Mouse (Mus musculus) lung, embryonic 15.5 days (tissue): ENCODE data around the gene Rnase2b. TPM values are rescaled to one million over a fixed set of nuclear protein-coding genes. Genes with fewer than 3 reads are reported as not detected.

Source experiments
- ATAC-seq: fragments of 200-750 bp; cut with Nextera tagmentation; 2 replicates; pipeline ENCODE4 v1.8.0; 2017; ENCODE audit warnings: moderate number of reproducible peaks, borderline replicate concordance; ENCODE audit not compliant: low FRiP score, low TSS enrichment; ENCODE audit errors: extremely low read depth
- H3K27ac ChIP-seq: fragments of 300-500 bp; sonication (generic); 2 replicates; pipeline ENCODE4 v1.5.1; 2015; ENCODE audit warnings: moderate library complexity, mild to moderate bottlenecking, inconsistent platforms
- H3K27me3 ChIP-seq: fragments of 300-500 bp; sonication (generic); 2 replicates; pipeline ENCODE4 v1.6.1; 2015; ENCODE audit warnings: inconsistent platforms
- H3K36me3 ChIP-seq: fragments of 300-500 bp; sonication (generic); 2 replicates; pipeline ENCODE4 v1.6.1; 2015; ENCODE audit warnings: inconsistent platforms
- H3K4me1 ChIP-seq: fragments of 300-500 bp; sonication (generic); 2 replicates; pipeline ENCODE4 v1.6.1; 2015; ENCODE audit warnings: inconsistent platforms
- H3K4me2 ChIP-seq: fragments of 300-500 bp; sonication (generic); 2 replicates; pipeline ENCODE4 v1.6.1; 2015; ENCODE audit warnings: inconsistent platforms, mild to moderate bottlenecking, moderate library complexity
- H3K4me3 ChIP-seq: fragments of 300-500 bp; sonication (generic); 2 replicates; pipeline ENCODE4 v1.5.1; 2015; ENCODE audit warnings: mild to moderate bottlenecking, inconsistent platforms
- H3K9ac ChIP-seq: fragments of 300-500 bp; sonication (generic); 2 replicates; pipeline ENCODE4 v1.6.1; 2015; ENCODE audit warnings: inconsistent platforms
- H3K9me3 ChIP-seq: fragments of 300-500 bp; sonication (generic); 2 replicates; pipeline ENCODE4 v1.6.1; 2016; ENCODE audit warnings: inconsistent platforms
- WGBS: fragments of 180-500 bp; shearing (Covaris S2); methylation state at CpG from one replicate; pipeline ENCODE4 v1.1.7; 2015; 5-methylcytosine and 5-hydroxymethylcytosine counted together
- polyA plus RNA-seq: library from polyadenylated mRNA; unstranded; fragments of >200 nt; fragmentation: Nextera tagmentation; extraction: Ambion mirVana; gene quantifications from 2 replicates; pipeline ENCODE4 v1.2.1, GENCODE M21; 2015

Rnase2b gene
- polyA plus RNA-seq, 1 experiment from 2014 or later: not detected

DNA sequence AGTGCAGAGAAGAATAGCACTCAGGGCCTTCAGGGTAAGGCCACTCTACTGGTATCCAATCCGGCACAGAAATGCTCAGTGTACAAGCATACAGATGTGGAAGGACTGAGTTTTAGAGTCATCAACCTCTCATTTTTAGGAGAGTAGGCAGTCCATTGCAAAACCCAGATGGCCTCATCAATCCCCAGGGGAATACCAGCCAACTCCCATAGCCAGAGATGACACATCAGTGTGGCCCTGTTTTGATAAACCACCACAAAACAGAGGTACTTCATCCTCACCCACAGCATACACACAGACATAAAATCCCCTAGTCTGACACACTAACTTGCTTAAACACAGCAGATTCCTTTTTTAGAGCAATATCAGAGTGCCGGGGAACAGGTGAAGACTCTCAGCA lies 38.4 kb downstream of the Rnase2b start:
- H3K27ac ChIP-seq: no peak overlapping the region
- H3K9ac ChIP-seq: no peak overlapping the region
- ATAC-seq: no peak
- no peaks in the 10 kb centered on the region for H3K36me3 ChIP-seq
- 85% methylated on average over 2 of the region's 2 CpGs for WGBS
- H3K4me1 ChIP-seq: no peaks in the 10 kb centered on the region
- H3K4me3 ChIP-seq: no peak overlapping the region
- no peak overlapping the region for H3K4me2 ChIP-seq
- H3K9me3 ChIP-seq: no peaks in the 10 kb centered on the region
- H3K27me3 ChIP-seq: no peaks in the 10 kb centered on the region

DNA sequence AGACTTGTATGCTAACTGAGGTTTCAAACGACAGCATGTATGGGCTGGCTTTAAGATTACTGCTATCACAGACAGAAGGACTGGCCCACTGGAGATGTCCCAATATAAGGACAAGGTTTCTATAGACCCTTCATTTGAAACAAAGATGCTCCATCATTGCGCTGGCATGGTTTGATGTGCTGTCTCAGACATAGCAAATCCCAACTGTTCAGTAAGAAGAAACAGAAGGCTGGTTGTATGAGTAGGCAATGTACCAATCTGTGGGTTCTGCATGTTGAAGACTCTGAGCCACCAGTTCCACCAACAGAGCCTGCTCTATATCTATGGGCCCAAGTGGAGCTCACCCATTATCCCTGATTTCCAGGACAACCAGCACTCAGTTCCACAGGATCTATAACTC lies 41.1 kb downstream of the Rnase2b start, which contains the start of gene Ear14:
Gene Ear14 (plus strand): TSS at position 277 of the 400 bp plus-strand sequence.
- ATAC-seq: no peak
- Histone ChIP-seq H3K4me2 (no peak within 1 kb of the TSS), H3K27me3 (no peaks in the 10 kb centered on the region), H3K4me3 (no peak within 1 kb of the TSS), H3K36me3 (no peaks in the 10 kb centered on the region), H3K4me1 (no peaks in the 10 kb centered on the region), H3K9ac (no peak within 1 kb of the TSS), H3K9me3 (no peaks in the 10 kb centered on the region), H3K27ac (no peak within 1 kb of the TSS)
- WGBS: 73% methylated on average over 2 of the region's 2 CpGs

Other genes with a start within 250 kb of the Rnase2b start
- gene Osgep, start 237.4 kb upstream of the Rnase2b start, polyA plus RNA-seq: 174 and 176 TPM in 2 replicates
- 222 and 228 TPM in 2 replicates for gene Apex1, start 237.3 kb upstream of the Rnase2b start, polyA plus RNA-seq
- gene Pip4p1, start 231.4 kb upstream of the Rnase2b start, polyA plus RNA-seq: 46.7 and 53.4 TPM in 2 replicates
- gene Pnp, start 231.2 kb upstream of the Rnase2b start, polyA plus RNA-seq: 68.1 and 69.5 TPM in 2 replicates
- not detected in 2 replicates for gene Gm49342, start 217.7 kb upstream of the Rnase2b start, polyA plus RNA-seq
- gene Pnp2, start 206.3 kb upstream of the Rnase2b start, polyA plus RNA-seq: 0.38 and 0.76 TPM in 2 replicates
- gene Rnase10, start 154.5 kb upstream of the Rnase2b start, polyA plus RNA-seq: 0.25 and 0.28 TPM in 2 replicates
- gene Rnase9, start 120.4 kb upstream of the Rnase2b start, polyA plus RNA-seq: not detected in 2 replicates
- not detected in 2 replicates for gene Rnase11, start 112.1 kb upstream of the Rnase2b start, polyA plus RNA-seq
- not detected in 2 replicates for gene Rnase12, start 104.6 kb upstream of the Rnase2b start, polyA plus RNA-seq
- gene Olfr750, start 87.8 kb upstream of the Rnase2b start, polyA plus RNA-seq: not detected in 2 replicates
- gene Rnase4, start 71.2 kb upstream of the Rnase2b start, polyA plus RNA-seq: 33.9 and 38.7 TPM in 2 replicates
- gene Ang, start 71.1 kb upstream of the Rnase2b start, polyA plus RNA-seq: 7.6 and 7.7 TPM in 2 replicates
- gene Eddm3b, start 47.8 kb upstream of the Rnase2b start, polyA plus RNA-seq: not detected in 2 replicates
- gene Rnase6, start 38.4 kb upstream of the Rnase2b start, polyA plus RNA-seq: 1.2 and 1.9 TPM in 2 replicates
- 0.30 and 0.44 TPM in 2 replicates for gene Rnase1, start 15.5 kb upstream of the Rnase2b start, polyA plus RNA-seq
- not detected in 2 replicates for gene Ang2, start 36.9 kb downstream of the Rnase2b start, polyA plus RNA-seq
- gene Ear14, start 41.1 kb downstream of the Rnase2b start, polyA plus RNA-seq: not detected in 2 replicates
- gene Rnase2a, start 93.9 kb downstream of the Rnase2b start, polyA plus RNA-seq: not detected in 2 replicates
- not detected in 2 replicates for gene Gm7247, start 199.5 kb downstream of the Rnase2b start, polyA plus RNA-seq
- gene Vmn2r88, start 248.6 kb downstream of the Rnase2b start, polyA plus RNA-seq: not detected in 2 replicates